Mouse (Mus musculus) embryonic facial prominence, embryonic 11.5 days (tissue): ENCODE measurements at regions not wholly inside any gene's neighbourhood (a gene's known extent, or its start where the extent isn't known, plus 50 kb on each side); places are given as distances from the start of the nearest gene placed in this dataset.

Source experiments
- ATAC-seq: fragments of 200-750 bp; cut with Nextera tagmentation; replicated peaks from 2 replicates; pipeline ENCODE4 v1.8.0; 2017; ENCODE audit warnings: low read depth; ENCODE audit not compliant: insufficient number of reproducible peaks, low FRiP score, low TSS enrichment
- DNase-seq: peaks from one replicate; pipeline ENCODE4 v3.0.0-alpha.2; 2015; ENCODE audit warnings: low spot score
- H3K27ac ChIP-seq: fragments of 300-500 bp; sonication (generic); replicated peaks from 2 replicates; pipeline ENCODE4 v1.5.1; 2014; ENCODE audit warnings: mild to moderate bottlenecking, low read depth, low read length, control low read depth
- H3K27me3 ChIP-seq: fragments of 300-500 bp; sonication (generic); 2 replicates; pipeline ENCODE4 v1.6.1; 2014; ENCODE audit warnings: mild to moderate bottlenecking, low read length, moderate library complexity, mixed read lengths; ENCODE audit not compliant: control insufficient read depth, insufficient read depth
- H3K36me3 ChIP-seq: fragments of 300-500 bp; sonication (generic); replicated peaks from 2 replicates; pipeline ENCODE4 v1.6.1; 2014; ENCODE audit warnings: low read depth, mild to moderate bottlenecking, low read length, moderate library complexity, mixed read lengths; ENCODE audit not compliant: control insufficient read depth, insufficient read depth
- H3K4me1 ChIP-seq: fragments of 300-500 bp; sonication (generic); 2 replicates; pipeline ENCODE4 v1.6.1; 2014; ENCODE audit warnings: low read length, mixed read lengths; ENCODE audit not compliant: control insufficient read depth, insufficient read depth
- H3K4me2 ChIP-seq: fragments of 300-500 bp; sonication (generic); 2 replicates; pipeline ENCODE4 v1.6.1; 2014; ENCODE audit warnings: low read depth, mild to moderate bottlenecking, control low read depth, low read length, moderate library complexity
- H3K4me3 ChIP-seq: fragments of 300-500 bp; sonication (generic); 2 replicates; pipeline ENCODE4 v1.5.1; 2014; ENCODE audit warnings: low read depth, low read length, control low read depth
- H3K9ac ChIP-seq: fragments of 300-500 bp; sonication (generic); replicated peaks from 2 replicates; pipeline ENCODE4 v1.6.1; 2014; ENCODE audit warnings: mild to moderate bottlenecking, control low read depth, low read length
- H3K9me3 ChIP-seq: fragments of 300-500 bp; sonication (generic); replicated peaks from 2 replicates; pipeline ENCODE4 v1.6.1; 2016; ENCODE audit warnings: mild to moderate bottlenecking, low read length, inconsistent platforms, mixed read lengths; ENCODE audit not compliant: control insufficient read depth
- WGBS: fragments of 180-500 bp; shearing (Covaris S2); extraction: QIAGEN DNeasy Blood & Tissue Kit; methylation state at CpG from one replicate; pipeline ENCODE4 v1.1.7; 2014; 5-methylcytosine and 5-hydroxymethylcytosine counted together

GRCm38 (mm10) chr10:54448352-54449043 is 372.1 kb upstream of the Man1a start:
- no peaks in the 10 kb centered on the region for H3K36me3 ChIP-seq
- ATAC-seq = no peak
- WGBS = 88% methylated on average over 2 of the region's 2 CpGs
- H3K4me1 ChIP-seq = no peaks in the 10 kb centered on the region
- DNase-seq = no peak
- H3K9ac ChIP-seq = no peak overlapping the region
- no peaks in the 10 kb centered on the region for H3K27me3 ChIP-seq
- no peak overlapping the region for H3K4me3 ChIP-seq
- H3K4me2 ChIP-seq = no peak overlapping the region
- H3K27ac ChIP-seq = no peak overlapping the region
- no peaks in the 10 kb centered on the region for H3K9me3 ChIP-seq

GRCm38 (mm10) chr10:54403223-54403926 is 327.0 kb upstream of the Man1a start:
- no peak overlapping the region for H3K4me3 ChIP-seq
- ATAC-seq (no peak), DNase-seq (peak; percentile 15)
- 55% methylated on average over 5 of the region's 5 CpGs for WGBS
- no peaks in the 10 kb centered on the region for H3K36me3 ChIP-seq
- H3K27me3 ChIP-seq = no peaks in the 10 kb centered on the region
- no peaks in the 10 kb centered on the region for H3K4me1 ChIP-seq
- H3K9ac ChIP-seq = no peak overlapping the region
- H3K9me3 ChIP-seq = no peaks in the 10 kb centered on the region
- H3K4me2 ChIP-seq = no peak overlapping the region
- H3K27ac ChIP-seq = no peak overlapping the region

DNA sequence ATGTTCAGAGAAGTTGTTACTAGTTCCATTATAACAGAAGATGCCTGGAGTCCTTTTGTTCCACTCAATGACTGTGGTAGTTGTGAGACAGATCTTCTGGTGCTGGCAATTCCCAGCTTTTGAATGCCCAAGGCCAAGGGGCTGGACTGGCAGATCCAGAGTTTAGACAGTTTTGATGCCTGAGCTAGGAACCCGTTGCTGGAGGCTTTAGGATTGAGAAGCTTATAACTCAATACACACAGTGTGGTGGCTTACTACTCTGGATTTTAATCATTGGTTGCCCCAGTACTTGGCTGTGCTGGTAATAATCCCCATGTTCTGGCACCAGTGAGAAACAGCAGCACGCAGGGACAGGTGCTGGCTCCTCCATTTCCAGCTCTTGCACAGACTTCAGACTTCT is 307.3 kb upstream of the Man1a start:
- no peak for ATAC-seq
- Histone ChIP-seq H3K4me2 (no peak overlapping the region), H3K9ac (no peak overlapping the region), H3K9me3 (no peaks in the 10 kb centered on the region), H3K27ac (no peak overlapping the region), H3K4me1 (no peaks in the 10 kb centered on the region), H3K4me3 (no peak overlapping the region), H3K27me3 (no peaks in the 10 kb centered on the region), H3K36me3 (no peaks in the 10 kb centered on the region)
- no peak for DNase-seq
- WGBS = 89% methylated on average over 2 of the region's 2 CpGs

GRCm38 (mm10) chr10:54381530-54381929 is 305.1 kb upstream of the Man1a start:
- Histone ChIP-seq H3K36me3 (no peaks in the 10 kb centered on the region), H3K4me3 (no peak overlapping the region), H3K4me1 (no peaks in the 10 kb centered on the region), H3K27ac (no peak overlapping the region), H3K4me2 (no peak overlapping the region), H3K27me3 (no peaks in the 10 kb centered on the region), H3K9ac (no peak overlapping the region), H3K9me3 (no peaks in the 10 kb centered on the region)
- DNase-seq (no peak), ATAC-seq (no peak)
- WGBS = 79% methylated on average over 2 of the region's 2 CpGs

DNA sequence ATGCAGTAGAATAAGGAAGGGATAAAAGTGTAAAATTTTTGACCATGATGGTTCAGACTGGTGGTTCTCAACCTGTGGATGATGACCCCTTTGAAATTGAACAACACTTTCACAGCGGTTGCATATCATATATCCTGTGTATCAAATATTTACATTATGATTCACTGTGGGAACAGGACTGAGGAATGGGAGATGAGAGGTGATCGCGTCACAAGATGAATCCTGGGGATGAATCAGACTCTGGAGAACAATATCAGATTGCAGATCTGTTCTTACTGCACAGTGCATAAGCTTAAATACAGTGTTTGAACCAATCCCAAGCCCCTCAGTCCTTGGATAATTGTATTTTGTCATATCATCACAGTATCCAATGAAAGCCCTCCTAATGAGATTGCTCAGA is 292.7 kb upstream of the Man1a start:
- ATAC-seq = no peak
- H3K4me3 ChIP-seq = no peak overlapping the region
- no peak for DNase-seq
- no peaks in the 10 kb centered on the region for H3K36me3 ChIP-seq
- no peak overlapping the region for H3K9ac ChIP-seq
- 88% methylated on average over 3 of the region's 3 CpGs for WGBS
- H3K4me2 ChIP-seq = no peak overlapping the region
- H3K4me1 ChIP-seq = no peaks in the 10 kb centered on the region
- H3K9me3 ChIP-seq = no peaks in the 10 kb centered on the region
- no peak overlapping the region for H3K27ac ChIP-seq
- H3K27me3 ChIP-seq = no peaks in the 10 kb centered on the region

DNA sequence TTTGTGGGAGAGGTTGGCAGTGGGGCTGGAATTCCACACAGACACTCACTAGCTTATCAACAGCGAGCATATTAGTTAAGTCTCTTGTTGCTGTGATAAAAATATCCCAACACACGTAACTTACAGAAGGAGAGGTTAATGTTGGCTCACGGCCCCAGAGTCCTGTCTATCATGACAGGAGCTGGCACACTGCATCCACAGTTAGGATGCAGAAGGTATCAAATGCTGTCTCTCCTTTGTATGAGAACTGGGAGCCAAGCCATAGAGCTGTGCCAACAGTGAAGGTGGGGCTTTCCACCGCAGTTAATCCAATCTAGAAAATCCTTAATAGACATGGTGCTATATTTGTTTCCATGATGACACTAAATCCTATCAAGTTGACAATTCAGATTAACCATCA is 288.9 kb upstream of the Man1a start:
- Histone ChIP-seq H3K27me3 (no peaks in the 10 kb centered on the region), H3K4me3 (no peak overlapping the region), H3K4me2 (no peak overlapping the region), H3K36me3 (no peaks in the 10 kb centered on the region), H3K4me1 (no peaks in the 10 kb centered on the region), H3K27ac (no peak overlapping the region), H3K9me3 (no peaks in the 10 kb centered on the region), H3K9ac (no peak overlapping the region)
- 86% methylated on average over 4 of the region's 4 CpGs for WGBS
- ATAC-seq (no peak), DNase-seq (no peak)

GRCm38 (mm10) chr10:54337234-54337633 is 260.8 kb upstream of the Man1a start:
- H3K4me3 ChIP-seq = no peak overlapping the region
- no peak overlapping the region for H3K4me2 ChIP-seq
- 78% methylated on average over 4 of the region's 4 CpGs for WGBS
- H3K36me3 ChIP-seq = no peaks in the 10 kb centered on the region
- H3K9me3 ChIP-seq = no peaks in the 10 kb centered on the region
- ATAC-seq = no peak
- H3K27ac ChIP-seq = no peak overlapping the region
- DNase-seq = no peak
- no peaks in the 10 kb centered on the region for H3K4me1 ChIP-seq
- H3K9ac ChIP-seq = no peak overlapping the region
- H3K27me3 ChIP-seq = no peaks in the 10 kb centered on the region
